Mouse (Mus musculus) splenic B cell, adult 2 months (primary cell): ENCODE measurements around the gene Olfr1357.

Source experiments
- DNase-seq: peaks from one replicate; pipeline ENCODE4 v3.0.0-alpha.2; 2011; ENCODE audit warnings: low read depth, low spot score
- H3K27me3 ChIP-seq: 2 replicates; pipeline ENCODE4 v1.6.1; 2012; ENCODE audit warnings: mild to moderate bottlenecking, low read length, moderate library complexity, mixed read lengths; ENCODE audit not compliant: control insufficient read depth, poor library complexity, insufficient read depth, severe bottlenecking
- H3K36me3 ChIP-seq: 2 replicates; pipeline ENCODE4 v1.6.1; 2012; ENCODE audit warnings: mild to moderate bottlenecking, low read length, moderate library complexity, mixed read lengths; ENCODE audit not compliant: control insufficient read depth, poor library complexity, insufficient read depth, severe bottlenecking

Gene Olfr1357

DNA sequence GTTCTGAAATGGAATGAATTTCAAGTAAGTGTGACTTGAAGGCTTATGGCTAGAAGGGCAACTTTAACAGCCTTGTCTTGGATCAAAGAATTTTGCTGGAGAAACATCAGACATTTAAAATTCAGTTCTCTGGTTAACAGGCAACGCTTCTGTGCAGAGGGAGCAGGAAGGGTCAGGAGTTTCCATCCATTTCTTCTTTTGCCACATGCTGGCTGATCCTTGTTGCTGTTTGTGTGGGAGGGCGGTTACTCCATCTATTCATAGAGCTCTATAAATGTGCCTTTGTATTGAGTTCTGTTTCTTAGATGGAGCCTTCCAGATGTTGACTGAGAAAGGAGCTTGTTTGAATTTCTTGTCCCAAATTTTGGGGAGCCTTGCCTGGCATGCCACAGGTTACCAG lies 47.0 kb downstream of the Olfr1357 start:
- H3K36me3 ChIP-seq = no peaks in the 10 kb centered on the region
- no peaks in the 10 kb centered on the region for H3K27me3 ChIP-seq
- no peak for DNase-seq

DNA sequence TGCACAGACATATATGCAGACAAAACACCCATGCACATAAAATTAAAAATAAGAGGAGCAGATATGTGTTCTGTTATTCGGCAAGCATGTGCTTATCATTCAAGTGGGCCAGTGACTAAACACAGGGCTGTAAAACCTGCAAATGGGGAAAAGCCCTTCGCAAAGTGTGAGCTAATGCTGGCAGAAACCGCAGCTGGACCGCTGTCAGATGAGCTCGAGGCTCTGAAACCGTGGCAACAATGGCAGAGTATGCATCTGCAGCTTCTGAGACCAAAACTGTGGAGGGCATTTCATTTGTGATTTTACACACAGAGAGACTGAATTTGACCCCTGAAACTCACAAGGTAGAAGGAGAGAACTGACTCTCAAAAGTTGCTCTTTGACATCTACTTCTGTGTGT lies 47.5 kb downstream of the Olfr1357 start:
- H3K27me3 ChIP-seq = no peaks in the 10 kb centered on the region
- DNase-seq = no peak

DNA sequence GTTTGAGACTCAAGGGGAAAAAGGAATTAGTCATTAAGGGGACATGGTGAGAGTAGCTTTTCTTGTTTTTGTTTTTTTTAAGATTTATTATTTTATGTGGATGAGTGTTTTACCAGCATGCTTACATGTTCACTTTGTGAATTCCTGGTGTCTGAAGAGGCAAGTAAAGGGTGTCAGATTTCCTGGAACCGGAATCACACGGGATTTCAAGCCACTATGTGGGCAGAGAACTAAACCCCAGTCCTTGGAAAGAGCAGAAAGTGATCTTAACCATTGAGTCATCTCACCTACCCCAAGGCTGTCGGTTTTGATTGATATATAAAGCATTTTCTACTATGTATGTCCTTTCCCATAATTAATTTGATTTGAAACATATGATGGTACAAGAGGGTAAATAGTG lies 48.2 kb downstream of the Olfr1357 start:
- DNase-seq = no peak
- no peaks in the 10 kb centered on the region for H3K27me3 ChIP-seq

More for the DNA sequence above, 47.5 kb downstream of the Olfr1357 start:
- no peaks in the 10 kb centered on the region for H3K36me3 ChIP-seq

DNA sequence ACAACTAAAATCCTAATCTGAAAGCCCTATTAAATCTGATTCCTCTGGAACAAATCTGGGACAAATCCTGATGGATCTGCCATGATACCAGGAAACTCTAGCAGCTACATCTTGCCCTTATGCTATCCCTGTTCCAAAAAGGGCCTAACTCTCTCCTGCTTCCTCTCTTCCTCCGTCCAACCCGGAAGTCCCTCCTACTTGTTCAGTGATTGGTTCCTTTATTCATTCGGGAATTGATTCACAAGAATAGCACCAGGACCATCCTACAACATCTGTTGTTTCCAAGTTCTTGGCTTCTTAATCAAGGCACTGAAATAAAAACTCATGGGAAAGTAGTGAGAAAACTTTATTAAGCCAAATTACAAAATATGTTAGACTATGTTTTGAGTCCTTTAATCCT lies 48.7 kb downstream of the Olfr1357 start:
- H3K27me3 ChIP-seq = no peaks in the 10 kb centered on the region
- H3K36me3 ChIP-seq = no peaks in the 10 kb centered on the region
- DNase-seq = no peak

More for the DNA sequence above, 48.2 kb downstream of the Olfr1357 start:
- H3K36me3 ChIP-seq = no peaks in the 10 kb centered on the region

DNA sequence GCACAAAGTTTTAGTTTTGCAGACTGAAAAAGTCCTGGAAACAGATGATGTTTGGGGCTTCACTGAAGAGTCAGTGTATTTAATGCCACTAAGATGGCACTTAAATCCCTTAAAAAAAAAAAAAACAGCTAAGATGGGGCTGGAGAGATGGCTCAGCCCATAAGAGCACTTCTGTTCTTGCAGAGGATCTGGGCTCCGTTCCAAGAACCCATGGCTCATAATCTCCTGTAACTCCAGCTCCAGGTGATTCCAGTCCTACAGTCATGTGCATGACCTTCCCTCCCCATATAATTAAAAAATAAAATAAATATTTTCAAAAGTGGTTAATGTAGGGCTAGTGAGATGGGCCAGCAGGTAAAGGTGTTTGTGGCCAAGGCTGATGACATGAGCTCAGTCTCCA lies 52.8 kb downstream of the Olfr1357 start:
- Histone ChIP-seq H3K27me3 (no peaks in the 10 kb centered on the region), H3K36me3 (no peaks in the 10 kb centered on the region)
- no peak for DNase-seq
